Comparison of ENCODE assay signal across 27 mouse cellular contexts in genomic region chr11:96498481-96498880, GRCm38 (mm10). TPM values are rescaled to one million over a fixed set of nuclear protein-coding genes. Genes with fewer than 3 reads are reported as not detected.
DNase-seq lines count a peak whose midpoint lies in the region; ATAC-seq and TF ChIP-seq lines count a peak whose summit lies in the region.
"Had no signal": no experiment of that assay in that cellular context is flagged by ENCODE, and none has a peak within 500 bp of the region (broad histone marks: within the 10 kb centered on the region; RNA-seq: fewer than 3 reads in every experiment).

No protein-coding gene starts in this region.

- DNase-seq in forebrain, embryonic 11.5 days (ENCODE audit: low spot score), result no peak
- DNase-seq in hindbrain, embryonic 11.5 days (ENCODE audit: low spot score), result no peak
- DNase-seq in brain, embryonic 14.5 days (ENCODE audit: low read depth), result peak; percentile 65
- no peak for DNase-seq in gastrocnemius, adult 18-20 months (ENCODE audit: low spot score)
- DNase-seq: B cell, adult 2 months; cerebellum, adult 11 months; cerebellum, adult 2 months; cerebellum, adult 9-11 months; cerebellum, postnatal 25 days; gastrocnemius, adult 2 months; gastrocnemius, postnatal 14 days; heart, adult 11 months; kidney, adult 11 months had no signal

- no peak overlapping the region for H3K4me3 ChIP-seq in forebrain, embryonic 11.5 days (ENCODE audit: low read depth, low read length)
- no peak overlapping the region for H3K4me3 ChIP-seq in forebrain, embryonic 16.5 days (replicated peaks; ENCODE audit: low read length)
- H3K4me3 ChIP-seq in hindbrain, embryonic 13.5 days, result no peak overlapping the region
- H3K4me3 ChIP-seq in hindbrain, embryonic 11.5 days (ENCODE audit: low read depth, low read length), result no peak overlapping the region
- no peak overlapping the region for H3K4me3 ChIP-seq in midbrain, embryonic 13.5 days (replicated peaks)
- H3K4me3 ChIP-seq in midbrain, embryonic 16.5 days (ENCODE audit: low read depth, low read length), result no peak overlapping the region
- H3K4me3 ChIP-seq: embryonic facial prominence, embryonic 12.5 days; embryonic facial prominence, embryonic 15.5 days; gastrocnemius, adult 2 months had no signal

- no peaks in the 10 kb centered on the region for H3K27me3 ChIP-seq in forebrain, embryonic 11.5 days (ENCODE audit: control insufficient read depth, insufficient read depth, low read length)
- no peaks in the 10 kb centered on the region for H3K27me3 ChIP-seq in forebrain, embryonic 16.5 days (replicated peaks; ENCODE audit: control insufficient read depth, insufficient read depth, low read length)
- no peaks in the 10 kb centered on the region for H3K27me3 ChIP-seq in hindbrain, embryonic 13.5 days
- H3K27me3 ChIP-seq in hindbrain, embryonic 11.5 days (ENCODE audit: control insufficient read depth, insufficient read depth, low read length), result no peaks in the 10 kb centered on the region
- peaks cover 4% of the 10 kb centered on the region for H3K27me3 ChIP-seq in midbrain, embryonic 13.5 days
- no peaks in the 10 kb centered on the region for H3K27me3 ChIP-seq in midbrain, embryonic 16.5 days (ENCODE audit: control insufficient read depth, insufficient read depth, low read depth, low read length)
- H3K27me3 ChIP-seq: embryonic facial prominence, embryonic 12.5 days; embryonic facial prominence, embryonic 15.5 days; Patski had no signal

- no peak for TF ChIP-seq CTCF in brain, embryonic 14.5 days (IDR thresholded peaks at IDR 0.05; ENCODE audit: borderline replicate concordance, extremely low read depth, insufficient read depth, insufficient read length)

- ATAC-seq in forebrain, embryonic 11.5 days (replicated peaks; ENCODE audit: low FRiP score), result no peak
- ATAC-seq in forebrain, embryonic 16.5 days, result no peak
- ATAC-seq in hindbrain, embryonic 13.5 days (ENCODE audit: low FRiP score), result no peak
- no peak for ATAC-seq in hindbrain, embryonic 11.5 days (ENCODE audit: low FRiP score)
- no peak for ATAC-seq in midbrain, embryonic 13.5 days
- ATAC-seq in midbrain, embryonic 16.5 days, result no peak; the same call in 1 of the 2 replicates
- ATAC-seq: hindbrain, postnatal 0 days; inflammation-experienced regulatory T-cells, adult 6 months; Patski had no signal

- no peak overlapping the region for H3K9ac ChIP-seq in forebrain, embryonic 11.5 days (ENCODE audit: low read length)
- no peak overlapping the region for H3K9ac ChIP-seq in forebrain, embryonic 16.5 days (replicated peaks; ENCODE audit: low read depth, low read length)
- no peak overlapping the region for H3K9ac ChIP-seq in hindbrain, embryonic 13.5 days
- H3K9ac ChIP-seq in hindbrain, embryonic 11.5 days (ENCODE audit: low read depth, low read length), result no peak overlapping the region
- no peak overlapping the region for H3K9ac ChIP-seq in midbrain, embryonic 13.5 days (replicated peaks)
- no peak overlapping the region for H3K9ac ChIP-seq in midbrain, embryonic 16.5 days (ENCODE audit: low read depth, low read length)
- H3K9ac ChIP-seq: embryonic facial prominence, embryonic 12.5 days; embryonic facial prominence, embryonic 15.5 days; hindbrain, embryonic 14.5 days had no signal

- H3K4me2 ChIP-seq in forebrain, embryonic 11.5 days (ENCODE audit: low read depth, low read length, severe bottlenecking), result no peak overlapping the region
- H3K4me2 ChIP-seq in forebrain, embryonic 16.5 days (ENCODE audit: low read length), result no peak overlapping the region
- no peak overlapping the region for H3K4me2 ChIP-seq in hindbrain, embryonic 13.5 days
- no peak overlapping the region for H3K4me2 ChIP-seq in hindbrain, embryonic 11.5 days (replicated peaks; ENCODE audit: low read depth, low read length)
- no peak overlapping the region for H3K4me2 ChIP-seq in midbrain, embryonic 13.5 days (replicated peaks)
- no peak overlapping the region for H3K4me2 ChIP-seq in midbrain, embryonic 16.5 days (ENCODE audit: low read length)
- H3K4me2 ChIP-seq: embryonic facial prominence, embryonic 12.5 days; embryonic facial prominence, embryonic 15.5 days; heart, embryonic 11.5 days; hindbrain, embryonic 14.5 days had no signal

- WGBS in forebrain, embryonic 11.5 days, result 61% methylated on average over 8 of the region's 8 CpGs
- 50% methylated on average over 8 of the region's 8 CpGs for WGBS in forebrain, embryonic 16.5 days
- WGBS in hindbrain, embryonic 13.5 days, result 65% methylated on average over 8 of the region's 8 CpGs
- WGBS in hindbrain, embryonic 11.5 days, result 80% methylated on average over 8 of the region's 8 CpGs
- 49% methylated on average over 8 of the region's 8 CpGs for WGBS in midbrain, embryonic 13.5 days
- WGBS in midbrain, embryonic 16.5 days, result 34% methylated on average over 8 of the region's 8 CpGs

- no peaks in the 10 kb centered on the region for H3K9me3 ChIP-seq in forebrain, embryonic 11.5 days (ENCODE audit: control insufficient read depth, low read length)
- no peaks in the 10 kb centered on the region for H3K9me3 ChIP-seq in forebrain, embryonic 16.5 days (ENCODE audit: control insufficient read depth, low read length)
- H3K9me3 ChIP-seq in hindbrain, embryonic 13.5 days, result no peaks in the 10 kb centered on the region
- no peaks in the 10 kb centered on the region for H3K9me3 ChIP-seq in hindbrain, embryonic 11.5 days (ENCODE audit: control insufficient read depth, low read length)
- no peaks in the 10 kb centered on the region for H3K9me3 ChIP-seq in midbrain, embryonic 13.5 days
- no peaks in the 10 kb centered on the region for H3K9me3 ChIP-seq in midbrain, embryonic 16.5 days (replicated peaks; ENCODE audit: control insufficient read depth, low read length, poor library complexity, severe bottlenecking)
- H3K9me3 ChIP-seq: embryonic facial prominence, embryonic 12.5 days; embryonic facial prominence, embryonic 15.5 days; G1E had no signal

- no peak for TF ChIP-seq POLR2A in brain, embryonic 14.5 days (IDR thresholded peaks at IDR 0.05; ENCODE audit: borderline replicate concordance, extremely low read depth, insufficient read depth, insufficient read length, poor library complexity, severe bottlenecking)

- H3K27ac ChIP-seq in forebrain, embryonic 11.5 days (ENCODE audit: low read depth, low read length), result 0 out of 2 replicates have a peak overlapping the region, but pooled peaks have one; percentile 6
- no peak overlapping the region for H3K27ac ChIP-seq in forebrain, embryonic 16.5 days (ENCODE audit: low read length)
- 0 out of 2 replicates have a peak overlapping the region, but pooled peaks have one; percentile 8 for H3K27ac ChIP-seq in hindbrain, embryonic 13.5 days
- no peak overlapping the region for H3K27ac ChIP-seq in hindbrain, embryonic 11.5 days (ENCODE audit: low read depth, low read length)
- H3K27ac ChIP-seq in midbrain, embryonic 13.5 days, result peak overlapping the region; percentile 7; the same call in 1 of the 2 replicates
- H3K27ac ChIP-seq in midbrain, embryonic 16.5 days (ENCODE audit: low read length), result no peak overlapping the region
- H3K27ac ChIP-seq: embryonic facial prominence, embryonic 12.5 days; embryonic facial prominence, embryonic 15.5 days; gastrocnemius, adult 2 months; hindbrain, postnatal 0 days had no signal

- H3K36me3 ChIP-seq in forebrain, embryonic 11.5 days (ENCODE audit: control insufficient read depth, insufficient read depth, low read length), result no peaks in the 10 kb centered on the region
- no peaks in the 10 kb centered on the region for H3K36me3 ChIP-seq in forebrain, embryonic 16.5 days (ENCODE audit: control insufficient read depth, insufficient read depth)
- no peaks in the 10 kb centered on the region for H3K36me3 ChIP-seq in hindbrain, embryonic 13.5 days
- no peaks in the 10 kb centered on the region for H3K36me3 ChIP-seq in hindbrain, embryonic 11.5 days (ENCODE audit: control insufficient read depth, insufficient read depth, low read length)
- no peaks in the 10 kb centered on the region for H3K36me3 ChIP-seq in midbrain, embryonic 13.5 days
- H3K36me3 ChIP-seq in midbrain, embryonic 16.5 days (ENCODE audit: control insufficient read depth, insufficient read depth, low read length), result no peaks in the 10 kb centered on the region
- H3K36me3 ChIP-seq: embryonic facial prominence, embryonic 12.5 days; embryonic facial prominence, embryonic 15.5 days; G1E had no signal

- H3K4me1 ChIP-seq in forebrain, embryonic 11.5 days (replicated peaks; ENCODE audit: control insufficient read depth, insufficient read depth, low read length), result peaks cover 2% of the 10 kb centered on the region
- H3K4me1 ChIP-seq in forebrain, embryonic 16.5 days (replicated peaks; ENCODE audit: control insufficient read depth, insufficient read depth, low read length), result peaks cover 7% of the 10 kb centered on the region; the same call in 1 of the 2 replicates
- H3K4me1 ChIP-seq in hindbrain, embryonic 13.5 days (replicated peaks), result no peaks in the 10 kb centered on the region; the same call in 1 of the 2 replicates
- no peaks in the 10 kb centered on the region for H3K4me1 ChIP-seq in hindbrain, embryonic 11.5 days (replicated peaks; ENCODE audit: control insufficient read depth, insufficient read depth, low read length)
- H3K4me1 ChIP-seq in midbrain, embryonic 13.5 days (replicated peaks), result peaks cover 14% of the 10 kb centered on the region; the same call in 1 of the 2 replicates
- H3K4me1 ChIP-seq in midbrain, embryonic 16.5 days (ENCODE audit: control insufficient read depth, insufficient read depth, low read length), result 0 out of 2 replicates have a peak, but pooled peaks cover 3% of the 10 kb centered on the region
- H3K4me1 ChIP-seq: embryonic facial prominence, embryonic 12.5 days; embryonic facial prominence, embryonic 15.5 days had no signal

RNA-seq across cellular contexts. Expression of gene Skap1, which starts 34.1 kb away (rescaled TPM):
- polyA plus RNA-seq in forebrain, embryonic 11.5 days (2014; fragmentation: Nextera tagmentation; extraction: Ambion mirVana), result 2.6 and 3.9 TPM in 2 replicates
- 2.1 and 3.4 TPM in 2 replicates for polyA plus RNA-seq in forebrain, embryonic 16.5 days (2015; fragmentation: Nextera tagmentation; extraction: Ambion mirVana)
- polyA plus RNA-seq in hindbrain, embryonic 13.5 days (2015; fragmentation: Nextera tagmentation; extraction: Ambion mirVana), result 6.3 and 6.9 TPM in 2 replicates
- 0.85 and 1.5 TPM in 2 replicates for polyA plus RNA-seq in hindbrain, embryonic 11.5 days (2014; fragmentation: Nextera tagmentation; extraction: Ambion mirVana)
- polyA plus RNA-seq in midbrain, embryonic 13.5 days (2015; fragmentation: Nextera tagmentation; extraction: Ambion mirVana), result 3.4 and 4.0 TPM in 2 replicates
- polyA plus RNA-seq in midbrain, embryonic 16.5 days (2015; fragmentation: Nextera tagmentation; extraction: Ambion mirVana), result 3.6 and 4.9 TPM in 2 replicates
- polyA plus RNA-seq in brain, embryonic 14.5 days (2012; rRNA removed), result 1.9 and 2.3 TPM in 2 replicates
- not detected for total RNA-seq in gastrocnemius, adult 18-20 months (2021)
- total RNA-seq: CH12.LX; common myeloid progenitor, adult 5-6 weeks; gastrocnemius, adult 2 months had no signal
- polyA plus RNA-seq: G1E had no signal

Comparison
In these comparisons a context has a peak if more than half of its experiments do, and no peak if none do; other contexts are left out.
1. H3K27ac ChIP-seq: peak in forebrain, embryonic 11.5 days (single experiment), hindbrain, embryonic 13.5 days (single experiment) and midbrain, embryonic 13.5 days (single experiment); none in forebrain, embryonic 16.5 days (single experiment), hindbrain, embryonic 11.5 days (single experiment) and midbrain, embryonic 16.5 days (single experiment).